Mouse (Mus musculus) MEL (cell line): ENCODE results near the gene Tie1. TPM values are rescaled to one million over a fixed set of nuclear protein-coding genes. Genes with fewer than 3 reads are reported as not detected.
A peak's percentile ranks its signal among the peaks of the same experiment; 100 is the strongest.

Experiments used
- DNase-seq: peaks from one replicate; pipeline ENCODE4 v3.0.0; 2011; ENCODE audit warnings: low read depth, low spot score
- H3K27ac ChIP-seq: 2 replicates; pipeline ENCODE4 v1.5.1; 2012; ENCODE audit warnings: low read depth, mild to moderate bottlenecking, control low read depth, low read length, moderate library complexity; ENCODE audit not compliant: control insufficient read depth
- H3K27me3 ChIP-seq, 2 experiments: fragments of 150-350 bp in 1 of 2; sonication (generic) in 1 of 2; 2 replicates each; pipeline ENCODE4 v1.6.1; 2012; ENCODE audit warnings: low read length in 2 of 2, mild to moderate bottlenecking in 2 of 2, improper control_type of control experiment in 1 of 2, moderate library complexity in 1 of 2; ENCODE audit not compliant: insufficient read depth in 2 of 2, control insufficient read depth in 1 of 2
- H3K36me3 ChIP-seq, 2 experiments: 2 replicates each; pipeline ENCODE4 v1.6.1; 2012 to 2014; ENCODE audit warnings: low read length in 2 of 2, improper control_type of control experiment in 1 of 2, inconsistent platforms in 1 of 2, mild to moderate bottlenecking in 1 of 2; ENCODE audit not compliant: insufficient read depth in 2 of 2, control insufficient read depth in 1 of 2
- H3K4me1 ChIP-seq, 2 experiments: fragments of 150-350 bp in 1 of 2; sonication (generic) in 1 of 2; 2 replicates each; pipeline ENCODE4 v1.6.1; 2012; ENCODE audit warnings: low read length in 2 of 2, improper control_type of control experiment in 1 of 2, mild to moderate bottlenecking in 1 of 2; ENCODE audit not compliant: insufficient read depth in 2 of 2, control insufficient read depth in 1 of 2
- H3K4me3 ChIP-seq, 2 experiments: fragments of 150-350 bp in 1 of 2; sonication (generic) in 1 of 2; 2 replicates each; pipeline ENCODE4 v1.5.1; 2012; ENCODE audit warnings: low read depth in 2 of 2, low read length in 2 of 2, mild to moderate bottlenecking in 2 of 2, moderate library complexity in 2 of 2, control low read depth in 1 of 2, improper control_type of control experiment in 1 of 2; ENCODE audit not compliant: control insufficient read depth in 1 of 2, insufficient read depth in 1 of 2
- H3K79me2 ChIP-seq: 2 replicates; pipeline ENCODE4 v1.6.1; 2012; ENCODE audit warnings: mild to moderate bottlenecking, low read length, moderate library complexity; ENCODE audit not compliant: control insufficient read depth, poor library complexity, insufficient read depth
- H3K9ac ChIP-seq: 2 replicates; pipeline ENCODE4 v1.6.1; 2012; ENCODE audit warnings: low read depth, mild to moderate bottlenecking, control low read depth, low read length, moderate library complexity; ENCODE audit not compliant: control insufficient read depth, poor library complexity, severe bottlenecking
- H3K9me3 ChIP-seq: fragments of 150-350 bp; sonication (generic); replicated peaks from 2 replicates; pipeline ENCODE4 v1.6.1; 2012; ENCODE audit warnings: mild to moderate bottlenecking, low read length, improper control_type of control experiment, moderate library complexity; ENCODE audit not compliant: insufficient read depth
- BHLHE40 ChIP-seq: IDR thresholded peaks from 2 replicates; pipeline ENCODE4 v1.6.1; 2012; ENCODE audit warnings: low read depth, mild to moderate bottlenecking, inconsistent platforms, low read length, improper control_type of control experiment, borderline replicate concordance
- CHD1 ChIP-seq: IDR thresholded peaks from 2 replicates; pipeline ENCODE4 v1.6.1; 2012; ENCODE audit warnings: low read depth, mild to moderate bottlenecking, inconsistent platforms, low read length, improper control_type of control experiment
- E2F4 ChIP-seq: IDR thresholded peaks from 2 replicates; pipeline ENCODE4 v1.6.1; 2011; ENCODE audit warnings: low read depth, low read length, improper control_type of control experiment, borderline replicate concordance
- ETS1 ChIP-seq: IDR thresholded peaks from 2 replicates; pipeline ENCODE4 v1.6.1; 2012; ENCODE audit warnings: low read depth, mild to moderate bottlenecking, inconsistent platforms, low read length, improper control_type of control experiment, moderate library complexity
- GATA1 ChIP-seq: IDR thresholded peaks from 2 replicates; pipeline ENCODE4 v1.6.1; 2011; ENCODE audit warnings: low read depth, low read length, improper control_type of control experiment
- HCFC1 ChIP-seq: IDR thresholded peaks from 2 replicates; pipeline ENCODE4 v1.6.1; 2012; ENCODE audit warnings: low read depth, mild to moderate bottlenecking, inconsistent platforms, low read length, improper control_type of control experiment, moderate library complexity
- JUND ChIP-seq: IDR thresholded peaks from 2 replicates; pipeline ENCODE4 v1.6.1; 2011; ENCODE audit warnings: low read depth, mild to moderate bottlenecking, improper control_type of control experiment, low read length
- MAX ChIP-seq: IDR thresholded peaks from 2 replicates; pipeline ENCODE4 v1.6.1; 2011; ENCODE audit warnings: low read length, improper control_type of control experiment
- MAZ ChIP-seq: IDR thresholded peaks from 2 replicates; pipeline ENCODE4 v1.6.1; 2012; ENCODE audit warnings: low read depth, mild to moderate bottlenecking, inconsistent platforms, low read length, improper control_type of control experiment
- MXI1 ChIP-seq: IDR thresholded peaks from 2 replicates; pipeline ENCODE4 v1.6.1; 2011; ENCODE audit warnings: mild to moderate bottlenecking, low read depth, low read length, improper control_type of control experiment
- MYC ChIP-seq: IDR thresholded peaks from 2 replicates; pipeline ENCODE4 v1.6.1; 2011; ENCODE audit warnings: low read depth, mild to moderate bottlenecking, low read length, improper control_type of control experiment, moderate library complexity
- NELFE ChIP-seq: IDR thresholded peaks from 2 replicates; pipeline ENCODE4 v1.6.1; 2011; ENCODE audit warnings: low read depth, low read length, improper control_type of control experiment
- POLR2A ChIP-seq, 2 experiments: IDR thresholded peaks; 2 replicates each; pipeline ENCODE4 v1.6.1; 2011 to 2012; ENCODE audit warnings: low read length in 2 of 2, mild to moderate bottlenecking in 2 of 2, control low read depth in 1 of 2, improper control_type of control experiment in 1 of 2, low read depth in 1 of 2, moderate library complexity in 1 of 2; ENCODE audit not compliant: control insufficient read depth in 1 of 2, insufficient read depth in 1 of 2, poor library complexity in 1 of 2
- POLR2AphosphoS2 ChIP-seq: IDR thresholded peaks from 2 replicates; pipeline ENCODE4 v1.6.1; 2011; ENCODE audit warnings: low read length, improper control_type of control experiment
- RAD21 ChIP-seq: IDR thresholded peaks from 2 replicates; pipeline ENCODE4 v1.6.1; 2011; ENCODE audit warnings: mild to moderate bottlenecking, low read depth, low read length, improper control_type of control experiment
- RCOR1 ChIP-seq: IDR thresholded peaks from 2 replicates; pipeline ENCODE4 v1.6.1; 2012; ENCODE audit warnings: low read depth, mild to moderate bottlenecking, inconsistent platforms, low read length, improper control_type of control experiment
- SIN3A ChIP-seq: IDR thresholded peaks from 2 replicates; pipeline ENCODE4 v1.6.1; 2012; ENCODE audit warnings: low read length, improper control_type of control experiment, inconsistent platforms
- TAL1 ChIP-seq: IDR thresholded peaks from 2 replicates; pipeline ENCODE4 v1.6.1; 2012; ENCODE audit warnings: mild to moderate bottlenecking, inconsistent platforms, low read length, moderate library complexity, mixed read lengths
- TBP ChIP-seq: IDR thresholded peaks from 2 replicates; pipeline ENCODE4 v1.8.0; 2011; ENCODE audit warnings: low read depth, low read length, improper control_type of control experiment
- TCF12 ChIP-seq: IDR thresholded peaks from 2 replicates; pipeline ENCODE4 v1.6.1; 2014; ENCODE audit warnings: low read depth, mild to moderate bottlenecking, inconsistent platforms, low read length, improper control_type of control experiment, moderate library complexity
- UBTF ChIP-seq: IDR thresholded peaks from 2 replicates; pipeline ENCODE4 v1.6.1; 2012; ENCODE audit warnings: low read depth, mild to moderate bottlenecking, inconsistent platforms, low read length, improper control_type of control experiment, moderate library complexity, borderline replicate concordance; ENCODE audit not compliant: insufficient read depth
- USF1 ChIP-seq: IDR thresholded peaks from 2 replicates; pipeline ENCODE4 v1.6.1; 2014; ENCODE audit warnings: low read depth, mild to moderate bottlenecking, inconsistent platforms, low read length, improper control_type of control experiment, moderate library complexity
- ZMIZ1 ChIP-seq: IDR thresholded peaks from 2 replicates; pipeline ENCODE4 v1.6.1; 2012; ENCODE audit warnings: low read depth, mild to moderate bottlenecking, inconsistent platforms, low read length, improper control_type of control experiment, moderate library complexity
- polyA plus RNA-seq, 2 experiments: library from polyadenylated mRNA; stranded (reverse) in 1 of 2; unstranded in 1 of 2; fragments of >175 nt in 1 of 2; fragments of >200 nt in 1 of 2; gene quantifications; 2 replicates each; pipeline versions ENCODE4 v1.2.1 to v1.2.4; 2012; ENCODE audit warnings: low replicate concordance in 2 of 2, low read depth in 1 of 2; ENCODE audit not compliant: insufficient read length in 2 of 2, insufficient read depth in 1 of 2, missing spikeins in 1 of 2
- total RNA-seq: library from RNA; depleted of rRNA; stranded (reverse); fragments of 300-350 nt; gene quantifications from 2 replicates; pipeline ENCODE4 v1.2.3, GENCODE M21; 2012

The Tie1 gene
- total and polyA plus RNA-seq, 3 experiments = 0.03 TPM; not detected in 2

GRCm38 (mm10) chr4:118432332-118432731 is 57.5 kb downstream of the Tie1 start:
- Histone ChIP-seq H3K27ac (no peak overlapping the region), H3K79me2 (peaks cover 61% of the 10 kb centered on the region), H3K27me3 (no peaks in the 10 kb centered on the region), H3K36me3 (peaks cover 4 to 22% of the 10 kb centered on the region in 2 experiments), H3K9me3 (no peaks in the 10 kb centered on the region), H3K4me3 (no peak overlapping the region)
- DNase-seq = no peak
- TF ChIP-seq GATA1 (no peak), POLR2AphosphoS2 (peak; percentile 75), ZMIZ1 (peak; percentile 69; the same call in 1 of the 2 replicates)
- TF ChIP-seq, all 39 proteins: peak for 2
- Histone ChIP-seq H3K4me1 (peaks cover 0 to 28% of the 10 kb centered on the region in 2 experiments; a peak in 3 of 4 replicates), H3K9ac (no peak overlapping the region)

- Histone ChIP-seq H3K27ac (peak overlapping the region; percentile 85), H3K36me3 (peaks cover 2 to 34% of the 10 kb centered on the region in 2 experiments), H3K9ac (peak overlapping the region; percentile 96), H3K79me2 (peaks cover 38% of the 10 kb centered on the region), H3K27me3 (no peaks in the 10 kb centered on the region), H3K4me1 (peaks cover 14 to 38% of the 10 kb centered on the region in 2 experiments), H3K4me3 (peak overlapping the region; percentile 95 to 96), H3K9me3 (no peaks in the 10 kb centered on the region)
- no peak for DNase-seq
- TF ChIP-seq MXI1 = no peak
- TF ChIP-seq MAZ = 0 out of 2 replicates have a peak, but pooled peaks have one; percentile 18
Measured at GRCm38 (mm10) chr4:118429215-118429895, 60.5 kb downstream of the Tie1 start.

GRCm38 (mm10) chr4:118428531-118429214 is 61.2 kb downstream of the Tie1 start:
- Histone ChIP-seq H3K4me3 (peak overlapping the region; percentile 95 to 96), H3K9ac (peak overlapping the region; percentile 96), H3K4me1 (peaks cover 18 to 44% of the 10 kb centered on the region in 2 experiments), H3K79me2 (peaks cover 35% of the 10 kb centered on the region), H3K9me3 (no peaks in the 10 kb centered on the region), H3K36me3 (peaks cover 2 to 38% of the 10 kb centered on the region in 2 experiments; a peak in 3 of 4 replicates), H3K27ac (peak overlapping the region; percentile 85), H3K27me3 (no peaks in the 10 kb centered on the region)
- peak; percentile 80 for DNase-seq
- TF ChIP-seq GATA1 = peak; percentile 65
- TF ChIP-seq CHD1 = no peak
- no peak for TF ChIP-seq RAD21
- no peak for TF ChIP-seq UBTF
- TF ChIP-seq TCF12 = peak; percentile 55; the same call in 1 of the 2 replicates
- TF ChIP-seq NELFE = no peak; the same call in 1 of the 2 replicates
- 0 out of 2 replicates have a peak, but pooled peaks have one; percentile 43 for TF ChIP-seq HCFC1
- peak; percentile 56 for TF ChIP-seq ETS1
- peak; percentile 92 for TF ChIP-seq SIN3A
- peak; percentile 99 for TF ChIP-seq MYC
- peak; percentile 97 for TF ChIP-seq MAX
- peak; percentile 82 for TF ChIP-seq USF1
- TF ChIP-seq RCOR1 = 0 out of 2 replicates have a peak, but pooled peaks have one; percentile 8
- no peak for TF ChIP-seq JUND
- no peak for TF ChIP-seq TAL1
- TF ChIP-seq MXI1 = peak; percentile 99
- no peak for TF ChIP-seq E2F4
- peak; percentile 20 to 71; a peak in 2 of 4 replicates for TF ChIP-seq POLR2A (IDR thresholded peaks at IDR 0.05; ENCODE audit: control insufficient read depth in 1 of 2, insufficient read depth in 1 of 2, low read depth in 1 of 2, low read length in 2 of 2, poor library complexity in 1 of 2)
- TF ChIP-seq BHLHE40 = peak; percentile 96
- peak; percentile 65 for TF ChIP-seq TBP
